Mouse (Mus musculus) yolk sac, embryonic 10.5 days (tissue): Measurements from ENCODE around the gene Gm20662.

Source experiments
- DNase-seq: peaks from one replicate; pipeline ENCODE4 v3.0.0-alpha.2; 2017; ENCODE audit warnings: low spot score

Gene Gm20662

GRCm38 (mm10) chr9:108090611-108091120 lies 94.5 kb downstream of the Gm20662 start:
- no peak for DNase-seq

- no peak for DNase-seq
Observed at GRCm38 (mm10) chr9:108093586-108093985, 97.4 kb downstream of the Gm20662 start.

- peak; percentile 98 for DNase-seq
Observed at GRCm38 (mm10) chr9:108094184-108094941, 98.2 kb downstream of the Gm20662 start, which contains the start of gene Apeh. Apeh (minus strand) TSS chr9:108094606.
